Mouse (Mus musculus) urinary bladder, adult 18-20 months (tissue): ENCODE results near the gene Adamtsl1.

Experiments
- DNase-seq, 2 experiments: peaks; one replicate each; pipeline ENCODE4 v3.0.0; 2022; ENCODE audit warnings: low spot score in 2 of 2, mixed read lengths in 2 of 2

Gene Adamtsl1

GRCm38 (mm10) chr4:85513792-85514191 is at the start of gene Adamtsl1:
TSS of gene Adamtsl1 (plus strand) at chr4:85514172.
- DNase-seq: peak in 1 of 2 experiments; percentile 14

GRCm38 (mm10) chr4:85483586-85483985 is 30.4 kb upstream of the Adamtsl1 start:
- no peak for DNase-seq

- DNase-seq: no peak
Measured at GRCm38 (mm10) chr4:85486316-85486946, 27.5 kb upstream of the Adamtsl1 start.

GRCm38 (mm10) chr4:85505718-85506117 is 8.3 kb upstream of the Adamtsl1 start:
- no peak for DNase-seq

- DNase-seq: no peak
Measured at GRCm38 (mm10) chr4:85506976-85507375, 7.0 kb upstream of the Adamtsl1 start.

GRCm38 (mm10) chr4:85507491-85507890 is 6.5 kb upstream of the Adamtsl1 start:
- no peak for DNase-seq

GRCm38 (mm10) chr4:85513288-85513687 is 684 bp upstream of the Adamtsl1 start:
- peak; percentile 33 to 78 for DNase-seq

- DNase-seq: peak; percentile 33 to 50
Measured at GRCm38 (mm10) chr4:85514205-85514681, 271 bp downstream of the Adamtsl1 start.

GRCm38 (mm10) chr4:85526966-85527566 is 13.1 kb downstream of the Adamtsl1 start:
- DNase-seq: no peak

GRCm38 (mm10) chr4:85529852-85530251 is 15.9 kb downstream of the Adamtsl1 start:
- no peak for DNase-seq

GRCm38 (mm10) chr4:85539677-85540076 is 25.7 kb downstream of the Adamtsl1 start:
- no peak for DNase-seq

GRCm38 (mm10) chr4:85543221-85543620 is 29.2 kb downstream of the Adamtsl1 start:
- no peak for DNase-seq

- DNase-seq: no peak
Measured at GRCm38 (mm10) chr4:85554696-85555095, 40.7 kb downstream of the Adamtsl1 start.

GRCm38 (mm10) chr4:85559753-85560152 is 45.8 kb downstream of the Adamtsl1 start:
- DNase-seq: no peak

GRCm38 (mm10) chr4:85585426-85585825 is 71.5 kb downstream of the Adamtsl1 start:
- no peak for DNase-seq

- no peak for DNase-seq
Measured at GRCm38 (mm10) chr4:85588928-85589327, 75.0 kb downstream of the Adamtsl1 start.

GRCm38 (mm10) chr4:85591037-85591436 is 77.1 kb downstream of the Adamtsl1 start:
- DNase-seq: no peak

GRCm38 (mm10) chr4:85594159-85594558 is 80.2 kb downstream of the Adamtsl1 start:
- DNase-seq: no peak

- DNase-seq: no peak
Measured at GRCm38 (mm10) chr4:85613331-85613730, 99.4 kb downstream of the Adamtsl1 start.

GRCm38 (mm10) chr4:85618746-85619145 is 104.8 kb downstream of the Adamtsl1 start:
- no peak for DNase-seq

GRCm38 (mm10) chr4:85619261-85619660 is 105.3 kb downstream of the Adamtsl1 start:
- DNase-seq: peak in 1 of 2 experiments; percentile 34

GRCm38 (mm10) chr4:85629381-85629780 is 115.4 kb downstream of the Adamtsl1 start:
- DNase-seq: no peak

GRCm38 (mm10) chr4:85669271-85669670 is 155.3 kb downstream of the Adamtsl1 start:
- DNase-seq: no peak
